Mouse (Mus musculus) heart, postnatal 10 days (tissue): Measurements from ENCODE around the gene Ttyh3. TPM values are rescaled to one million over a fixed set of nuclear protein-coding genes. Genes with fewer than 3 reads are reported as not detected.

ENCODE experiments used
- DNase-seq, 2 experiments: peaks; one replicate each; pipeline ENCODE4 v3.0.0; 2021
- intact Hi-C: fragments of 180-260 bp; cut with DNase I; formaldehyde crosslinking; loops from one replicate; pipeline ENCODE4 v1.15.1; 2025
- total RNA-seq, 2 experiments: library from RNA; stranded (reverse); gene quantifications; 2 replicates each; pipeline ENCODE4 v1.2.3; 2021

Gene Ttyh3
- total RNA-seq, 2 experiments from 2014 or later: 58.4 to 61.4 TPM

GRCm38 (mm10) chr5:140654096-140654845, 5.4 kb upstream of the Ttyh3 start:
- intact Hi-C loops: no loop called here
- no peak for DNase-seq

- intact Hi-C loops: no loop called here
- peak; percentile 74 to 75 for DNase-seq
Observed at GRCm38 (mm10) chr5:140652587-140652986, 3.8 kb upstream of the Ttyh3 start.

DNA sequence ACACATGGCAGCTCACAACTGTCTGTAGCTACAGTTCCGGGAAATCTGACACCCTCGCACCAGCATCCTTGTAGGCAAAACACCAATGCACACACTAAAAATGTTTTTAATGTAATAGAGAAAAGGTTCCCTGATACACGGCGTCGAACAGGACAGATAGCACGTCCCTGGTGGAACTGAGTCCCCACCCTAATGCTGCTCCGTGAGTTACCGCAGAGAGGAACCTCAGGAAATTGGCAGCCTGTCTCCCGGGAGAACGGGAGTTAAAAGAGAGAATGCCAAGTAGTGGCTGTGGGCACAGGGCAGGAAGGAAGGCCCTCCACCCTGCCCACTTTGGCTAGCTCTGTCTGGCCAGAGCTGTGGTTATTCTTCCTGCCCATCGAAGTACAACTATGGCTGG, 2.4 kb upstream of the Ttyh3 start:
- DNase-seq: no peak
- intact Hi-C loops: no loop called here

GRCm38 (mm10) chr5:140649881-140650414, 1.1 kb upstream of the Ttyh3 start:
- no peak for DNase-seq
- intact Hi-C loops: no loop called here

GRCm38 (mm10) chr5:140649101-140649667, 353 bp upstream of the Ttyh3 start:
- intact Hi-C loops: no loop called here

GRCm38 (mm10) chr5:140647821-140648518, 861 bp downstream of the Ttyh3 start:
- DNase-seq: peak; percentile 56 to 70
- intact Hi-C loops: no loop called here

More at GRCm38 (mm10) chr5:140649101-140649667, 353 bp upstream of the Ttyh3 start:
- DNase-seq: peak; percentile 99

DNA sequence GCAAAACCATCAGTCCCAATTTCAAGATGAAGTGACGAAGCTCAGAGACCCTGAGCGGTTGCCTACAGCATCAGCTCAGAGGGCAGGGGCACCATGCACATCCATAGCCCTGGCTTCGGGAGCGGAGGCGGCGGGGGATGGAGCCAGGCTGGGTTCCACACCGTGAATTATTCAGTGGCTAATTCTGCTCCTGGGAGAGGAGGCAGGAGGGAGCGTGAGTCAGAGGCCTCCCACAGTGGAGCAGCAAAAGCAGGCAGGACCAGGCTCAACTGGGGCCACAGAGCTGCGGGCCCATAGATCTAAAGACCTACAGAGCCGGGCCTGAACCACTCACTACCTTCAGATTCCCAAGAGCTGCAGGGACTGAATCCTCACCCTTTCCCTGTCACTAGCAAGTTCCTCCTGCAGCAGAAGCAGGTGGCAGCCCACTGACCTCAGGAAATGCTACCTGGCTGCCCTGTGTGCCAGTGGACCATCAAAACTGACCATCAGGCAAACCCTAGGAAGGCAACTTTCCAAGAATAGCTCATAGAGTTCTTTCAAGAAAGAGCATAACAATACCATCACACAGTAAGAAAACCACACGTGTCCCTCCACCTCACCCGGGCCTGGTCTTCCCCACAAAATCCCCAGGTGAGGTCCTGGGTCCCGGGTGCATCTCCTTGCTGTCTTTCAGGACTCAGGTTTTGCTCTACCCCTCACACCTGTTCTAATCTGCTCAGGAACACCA, 1.6 kb downstream of the Ttyh3 start:
- intact Hi-C loops: no loop called here
- DNase-seq: no peak

GRCm38 (mm10) chr5:140646171-140646570, 2.7 kb downstream of the Ttyh3 start:
- DNase-seq: no peak
- intact Hi-C loops: no loop called here

GRCm38 (mm10) chr5:140645454-140645853, 3.4 kb downstream of the Ttyh3 start:
- DNase-seq: no peak
- intact Hi-C loops: no loop called here

DNA sequence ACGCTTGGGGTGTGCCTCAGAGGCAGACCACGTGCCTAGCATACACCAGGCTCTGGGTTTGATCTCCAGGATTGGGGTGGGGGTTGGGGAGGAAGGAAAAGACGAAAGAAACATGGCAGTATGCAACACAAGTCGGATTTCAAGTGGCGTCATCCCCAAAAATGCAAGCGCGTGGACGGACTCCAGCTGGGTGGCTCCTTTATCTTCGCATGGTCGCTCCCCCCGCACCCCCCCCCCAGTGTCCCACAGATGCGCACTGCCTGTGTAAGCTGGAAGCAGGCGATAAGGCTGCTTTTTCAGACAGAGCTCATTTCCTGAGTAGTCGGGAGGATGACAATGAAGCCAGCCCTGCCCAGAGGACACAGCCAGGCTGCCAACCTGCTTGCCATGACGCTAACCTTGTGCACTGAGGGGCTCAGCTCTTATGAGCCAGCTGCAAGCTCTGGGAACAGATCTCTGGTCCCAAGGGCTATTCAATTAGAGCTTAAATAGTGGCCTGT, 4.1 kb downstream of the Ttyh3 start:
- peak; percentile 64 to 72 for DNase-seq
- intact Hi-C loops: no loop called here

DNA sequence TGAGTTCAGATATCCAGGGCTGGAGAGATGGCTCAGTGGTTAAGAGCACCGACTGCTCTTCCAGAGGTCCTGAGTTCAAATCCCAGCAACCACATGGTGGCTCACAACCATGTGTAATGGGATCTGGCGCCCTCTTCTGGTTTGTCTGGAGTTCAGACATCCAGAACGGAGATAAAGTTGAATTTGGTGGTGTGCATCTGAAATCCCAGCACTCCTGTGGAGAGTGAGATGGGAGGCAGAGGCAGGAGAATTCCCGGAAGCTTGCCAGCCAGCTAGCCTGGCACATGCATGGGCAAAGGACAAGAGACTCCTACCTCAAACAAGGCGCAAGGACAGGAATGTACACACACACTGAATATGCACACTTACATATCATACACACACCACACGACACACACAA, 4.6 kb downstream of the Ttyh3 start:
- no peak for DNase-seq
- intact Hi-C loops: no loop called here

DNA sequence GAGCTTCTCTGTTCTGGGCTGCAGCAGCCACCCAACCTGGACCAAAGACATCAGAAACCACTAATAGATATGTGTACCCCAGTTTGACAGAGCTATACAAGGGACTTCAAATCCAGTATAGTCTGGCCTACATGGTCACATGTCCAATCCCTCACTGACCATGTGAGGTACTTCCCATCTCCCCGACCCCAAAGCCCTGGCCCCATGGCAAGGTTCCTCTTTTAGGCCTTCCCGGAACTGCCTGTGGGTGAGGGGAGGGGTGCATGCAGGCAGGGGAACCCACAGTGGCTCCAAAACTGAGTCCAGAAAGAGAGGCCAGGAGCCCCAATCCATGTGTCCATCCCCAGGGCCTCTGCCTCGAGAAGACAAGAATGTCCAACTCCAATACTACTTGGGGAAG, 6.8 kb downstream of the Ttyh3 start:
- DNase-seq: peak in 1 of 2 experiments; percentile 48
- intact Hi-C loops: no loop called here

DNA sequence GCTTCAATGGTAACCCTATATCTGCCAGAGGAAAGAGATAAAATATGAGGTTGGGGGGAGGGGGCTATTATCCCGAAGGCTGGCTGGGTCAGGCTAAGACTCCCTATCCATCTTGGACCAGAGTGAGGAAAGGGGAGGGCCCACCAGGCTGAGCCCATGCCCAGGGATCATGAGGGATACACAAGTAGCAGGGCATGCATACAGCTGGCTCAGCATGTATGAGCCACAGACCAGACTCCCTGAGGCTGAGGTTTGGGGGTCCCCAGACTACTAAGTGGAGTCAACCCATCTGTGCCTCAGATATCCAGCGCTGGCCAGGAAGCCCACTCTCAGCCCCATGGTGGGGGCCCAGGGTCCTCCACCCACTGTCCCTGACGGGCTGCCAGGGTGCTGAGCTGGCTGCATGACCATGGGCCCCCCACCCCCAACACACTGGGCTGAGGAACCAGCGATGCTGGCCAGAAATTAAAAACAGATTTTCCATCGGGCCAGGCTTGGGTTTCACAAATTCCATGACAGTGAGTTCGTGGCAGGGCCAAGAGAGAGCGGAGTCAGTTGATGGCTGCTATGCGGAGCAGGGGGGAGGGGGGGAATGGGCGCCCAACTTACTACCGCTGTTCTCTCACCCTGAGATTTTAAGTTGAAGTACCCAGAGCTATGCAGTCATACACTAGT, 7.4 kb downstream of the Ttyh3 start:
- DNase-seq: peak; percentile 62 to 64
- intact Hi-C loops: no loop called here

DNA sequence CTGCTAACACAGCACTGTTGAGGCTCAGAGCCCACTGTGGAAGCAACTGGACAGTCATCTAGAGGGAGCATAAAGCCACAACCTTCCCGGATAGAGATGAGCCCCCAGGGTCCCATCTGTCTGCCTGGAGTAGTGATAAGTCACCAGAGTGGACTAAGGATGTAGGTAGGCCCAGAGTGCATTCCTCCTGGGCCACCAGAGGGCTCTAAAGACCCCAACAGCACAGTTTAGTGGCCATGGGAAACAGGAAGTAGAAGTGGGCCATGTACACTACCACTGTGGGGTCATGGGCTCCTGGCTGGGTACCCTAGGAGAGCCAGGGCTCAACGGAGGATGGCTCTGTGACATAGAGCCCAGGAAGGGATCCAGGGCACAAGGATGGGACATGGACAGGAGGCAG, 8.0 kb downstream of the Ttyh3 start:
- intact Hi-C loops: no loop called here
- no peak for DNase-seq

- intact Hi-C loops: no loop called here
- peak; percentile 79 to 80 for DNase-seq
Observed at GRCm38 (mm10) chr5:140639871-140640270, 9.0 kb downstream of the Ttyh3 start.

DNA sequence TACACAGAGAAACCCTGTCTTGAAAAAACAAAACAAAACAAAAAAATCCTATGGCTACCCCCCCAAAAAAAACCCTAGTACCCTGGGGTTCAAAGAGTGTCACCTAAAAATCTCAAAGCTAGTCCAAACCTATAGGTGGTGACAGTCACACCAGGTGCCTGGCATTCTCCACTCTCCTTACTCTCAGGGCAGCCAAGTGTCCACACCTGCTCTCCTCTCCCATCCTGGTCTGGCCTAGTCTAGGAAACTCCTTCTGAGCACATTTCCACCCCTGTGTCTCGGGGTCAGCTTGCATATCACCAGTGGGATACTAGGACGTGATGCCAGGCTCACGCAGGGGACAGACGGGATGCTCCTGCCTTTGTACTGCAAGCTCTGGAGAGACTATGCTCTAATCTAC, 9.5 kb downstream of the Ttyh3 start:
- DNase-seq: no peak
- intact Hi-C loops: no loop called here

- no peak for DNase-seq
- intact Hi-C loops: no loop called here
Observed at GRCm38 (mm10) chr5:140638484-140638883, 10.3 kb downstream of the Ttyh3 start.

- intact Hi-C loops: no loop called here
- DNase-seq: no peak
Observed at GRCm38 (mm10) chr5:140637989-140638388, 10.8 kb downstream of the Ttyh3 start.

DNA sequence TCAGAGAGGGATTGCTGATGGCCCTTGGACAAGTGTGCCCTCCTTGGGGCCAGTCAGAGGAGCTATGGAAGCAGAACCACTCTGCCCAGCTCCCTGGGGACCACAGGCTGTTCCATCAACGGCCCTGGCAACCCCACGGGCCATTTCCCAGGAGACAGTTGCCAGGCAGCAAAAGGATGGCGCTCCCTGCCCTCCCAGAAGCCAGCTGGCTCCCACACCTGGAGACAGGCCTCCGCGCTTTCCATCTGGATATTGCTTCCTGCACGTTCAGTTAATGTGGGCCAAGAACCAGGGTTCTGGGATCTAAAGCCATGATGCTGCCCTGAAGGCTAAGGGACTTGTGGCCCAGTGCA, 11.8 kb downstream of the Ttyh3 start:
- intact Hi-C loops: no loop called here
- DNase-seq: no peak

DNA sequence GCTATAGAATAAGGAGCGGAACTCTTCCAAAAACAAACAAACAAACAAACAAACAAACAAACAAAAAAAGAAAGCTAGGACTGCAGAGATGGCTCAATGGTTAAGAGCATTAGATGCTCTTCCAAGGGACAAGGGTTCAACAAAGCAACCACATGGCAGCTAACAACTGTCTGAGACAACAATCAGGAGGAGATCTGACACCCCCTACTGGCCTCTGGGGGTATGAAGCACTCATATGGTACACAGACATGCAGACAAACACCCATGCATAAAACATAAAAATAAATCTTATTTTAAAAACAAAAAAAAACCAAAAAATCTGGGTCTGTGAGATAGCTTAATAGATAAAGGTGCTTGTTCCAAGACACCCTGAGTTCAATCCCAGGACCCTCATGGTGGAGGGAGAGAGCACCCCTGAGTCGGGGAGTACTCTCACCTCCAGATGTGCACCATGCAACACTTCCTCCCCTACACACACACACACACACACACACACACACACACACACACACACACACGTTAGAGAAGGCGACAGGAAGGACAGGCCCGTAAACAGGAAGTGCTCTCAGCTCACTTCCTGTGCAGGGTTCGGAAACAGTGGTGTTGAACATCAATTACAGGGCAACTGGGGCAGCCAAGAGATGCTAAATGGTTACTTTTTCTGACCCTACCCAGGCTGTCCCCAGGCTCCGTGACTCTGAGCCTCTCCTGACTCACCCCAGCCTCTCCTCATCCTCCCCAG, 12.3 kb downstream of the Ttyh3 start:
- intact Hi-C loops: no loop called here
- DNase-seq: no peak
